Mouse (Mus musculus): ENCODE data around the gene Xpnpep1. TPM values are rescaled to one million over a fixed set of nuclear protein-coding genes. Genes with fewer than 3 reads are reported as not detected.

Gene Xpnpep1
- 10 to 100 TPM; 52.6 to 57.3 TPM for total RNA-seq (2021)
- long read RNA-seq, experiment 1, full-length matches to known transcripts, result 21 of 66 reads
- long read RNA-seq, experiment 1, partial matches to known transcripts, result 2 of 66 reads
- long read RNA-seq, experiment 1, other reads (novel, unspliced or antisense), result 43 of 66 reads
- long read RNA-seq, experiment 2, full-length matches to known transcripts, result 33 of 98 reads
- long read RNA-seq, experiment 2, partial matches to known transcripts, result 5 of 98 reads
- long read RNA-seq, experiment 2, other reads (novel, unspliced or antisense), result 60 of 98 reads

DNA sequence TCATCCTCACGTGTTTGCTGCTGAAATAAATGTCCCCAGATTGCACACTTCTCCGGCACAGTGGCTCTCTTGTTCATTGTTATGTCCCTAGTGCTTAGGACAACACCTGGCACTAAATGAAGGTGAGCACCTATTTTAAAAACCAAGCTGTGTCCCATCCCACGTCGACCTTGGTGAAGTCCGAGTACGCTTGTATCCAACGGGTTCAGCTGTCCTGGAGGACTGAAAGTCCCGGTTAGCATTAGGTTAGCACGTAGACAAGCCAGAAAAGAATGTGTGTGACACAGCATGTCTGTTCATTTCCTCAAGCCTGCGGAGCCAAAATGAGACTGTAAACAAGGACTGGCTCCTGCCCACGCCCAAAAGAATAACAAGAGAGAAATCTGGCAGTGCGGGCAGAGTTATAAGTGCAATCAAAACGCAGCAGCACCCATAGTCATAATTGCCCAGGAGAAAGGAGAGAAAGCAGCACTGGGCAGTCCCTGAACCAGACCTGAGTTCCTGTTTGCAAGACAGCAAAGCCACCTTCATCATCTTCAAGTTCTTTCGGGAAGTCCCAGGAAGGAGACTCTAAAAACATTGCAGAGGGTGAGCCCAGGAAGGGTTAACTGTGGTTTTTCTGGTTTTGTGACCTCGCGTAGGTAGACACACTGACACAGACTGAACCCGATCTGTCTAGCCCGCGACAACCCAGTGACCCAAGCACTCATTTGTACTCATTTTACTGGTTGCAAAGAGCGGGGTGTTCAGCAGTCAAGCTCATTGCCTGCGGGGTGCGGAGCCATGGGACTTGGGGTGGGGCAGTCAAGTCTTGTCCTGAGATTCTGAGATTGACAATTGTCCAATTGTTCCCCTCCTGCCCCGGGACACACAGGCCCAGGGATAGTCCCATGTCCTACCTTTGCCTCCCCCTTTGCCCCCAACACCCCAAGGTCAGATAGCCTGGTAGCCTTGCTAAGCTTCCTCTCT is at the start of gene Xpnpep1:
TSS of gene Xpnpep1 (minus strand) at position 51 of the 969 bp plus-strand sequence.
- no peak for DNase-seq

DNA sequence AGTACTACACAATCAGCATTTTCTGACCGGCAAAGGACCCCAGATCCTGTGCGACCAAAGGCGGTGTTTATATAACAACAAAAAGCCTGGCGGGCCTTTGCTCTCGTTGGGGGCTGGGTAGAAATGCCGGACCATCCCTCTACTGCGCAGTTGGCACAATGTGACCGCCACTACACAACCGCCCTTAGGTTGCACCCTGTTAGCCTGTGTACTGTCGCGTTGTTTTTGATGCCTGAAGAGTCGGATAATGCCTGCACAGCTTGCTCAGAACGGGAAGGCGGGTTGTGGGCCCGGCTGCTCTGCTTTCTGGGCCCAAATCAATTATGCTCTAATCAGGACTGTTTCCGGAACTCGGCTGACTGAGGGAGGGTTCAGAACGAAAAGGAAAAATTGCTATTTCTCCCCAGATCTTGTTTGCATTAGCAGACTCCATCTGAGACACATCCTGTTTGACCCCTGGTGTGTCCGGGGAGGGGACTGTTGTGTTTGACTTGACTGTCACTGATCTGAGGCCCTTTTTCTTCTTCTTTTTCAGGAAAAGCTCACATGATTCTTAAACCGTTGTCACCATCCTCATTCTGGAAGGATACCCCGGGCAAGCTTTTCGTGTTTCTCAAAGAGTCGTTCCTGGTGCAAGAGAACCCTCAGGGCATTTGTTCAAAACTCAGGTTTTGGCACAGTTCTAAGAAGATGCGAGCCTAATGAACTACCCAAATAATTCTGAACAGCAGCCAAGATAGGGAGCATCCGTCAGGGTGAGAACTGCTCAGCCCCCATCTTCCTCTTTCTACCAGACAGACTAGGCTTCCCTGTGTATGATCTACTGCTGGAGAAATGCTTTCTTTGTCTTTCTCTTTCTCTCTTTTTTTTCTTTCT is 47.5 kb upstream of the Xpnpep1 start:
- DNase-seq, result no peak

DNA sequence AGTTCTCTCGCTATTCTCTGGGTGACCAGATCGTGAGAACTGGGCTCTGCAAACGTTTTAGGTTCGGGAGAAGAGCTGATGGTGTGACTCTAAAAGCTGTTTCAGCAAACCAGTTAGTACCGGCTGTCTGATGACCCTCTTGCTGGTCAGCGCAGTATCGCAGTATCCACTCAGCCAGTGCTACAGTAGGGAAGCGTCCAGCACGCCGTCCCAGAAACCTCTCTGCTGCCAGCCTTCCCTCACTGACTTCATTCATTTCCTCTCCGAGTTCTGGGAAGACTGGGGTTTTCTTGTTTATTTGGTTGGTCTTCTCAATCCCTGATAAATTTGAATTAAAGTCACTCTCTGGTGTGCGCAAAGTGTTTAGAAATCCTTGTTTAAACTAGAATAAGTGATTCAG is 46.8 kb upstream of the Xpnpep1 start:
- no peak for DNase-seq

DNA sequence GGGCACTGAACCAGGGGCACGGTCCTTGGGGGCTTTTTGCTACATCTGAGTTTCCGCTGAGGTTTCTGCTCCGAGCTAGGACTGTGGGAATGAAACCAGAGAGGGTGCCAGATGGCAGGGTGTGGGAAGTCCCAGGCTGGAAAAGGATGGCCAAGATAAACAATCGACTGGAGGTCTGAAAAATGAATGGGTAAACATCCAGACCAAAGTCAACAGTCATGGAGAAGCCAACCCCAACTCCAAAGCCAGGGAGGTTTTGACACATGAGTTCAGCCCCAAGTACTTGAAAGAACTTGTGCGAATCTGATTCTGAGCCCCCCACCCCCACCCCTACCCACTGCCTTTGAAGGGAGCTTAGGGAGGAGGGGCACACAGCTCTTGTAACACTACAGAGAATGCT is 44.7 kb upstream of the Xpnpep1 start:
- DNase-seq, result peak; percentile 28

DNA sequence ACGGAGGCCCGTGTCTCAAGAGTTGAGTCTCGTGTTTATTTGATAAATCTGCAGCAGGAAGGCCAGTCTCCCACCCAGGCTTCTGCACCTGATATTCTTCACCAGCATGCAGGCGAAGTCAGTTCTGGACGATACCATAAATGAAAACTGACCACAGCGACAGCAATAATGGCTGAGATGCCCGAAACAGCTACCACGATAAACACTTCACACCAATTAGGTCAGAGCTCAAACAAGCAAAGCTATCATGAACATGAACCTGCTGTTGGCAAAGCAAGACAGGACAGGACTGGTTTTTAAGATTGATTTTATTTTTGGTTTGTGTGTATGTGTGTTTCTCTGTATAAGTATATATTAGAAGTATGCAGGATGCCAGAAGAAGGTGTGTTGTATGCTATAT is 42.8 kb upstream of the Xpnpep1 start:
- DNase-seq, result no peak

DNA sequence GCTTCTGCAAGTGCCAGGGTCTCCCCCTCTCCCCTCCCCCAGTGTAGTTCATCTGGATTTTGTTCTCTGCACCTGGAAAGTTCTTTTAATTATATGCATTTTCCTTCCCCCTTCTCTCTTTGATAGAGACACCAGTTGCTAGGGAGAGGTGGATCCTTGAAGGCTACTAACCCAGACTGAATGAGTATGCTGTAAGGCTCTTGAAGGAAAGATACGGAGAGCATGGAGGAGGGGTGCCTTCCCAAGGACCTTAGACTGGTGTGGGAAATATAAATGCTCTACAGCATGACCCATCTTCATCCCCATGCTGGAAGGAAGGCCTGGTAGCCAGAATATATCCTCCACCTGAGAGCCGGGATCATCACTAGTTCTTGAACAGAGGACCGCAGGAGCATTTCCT is 41.3 kb upstream of the Xpnpep1 start:
- DNase-seq, result no peak

DNA sequence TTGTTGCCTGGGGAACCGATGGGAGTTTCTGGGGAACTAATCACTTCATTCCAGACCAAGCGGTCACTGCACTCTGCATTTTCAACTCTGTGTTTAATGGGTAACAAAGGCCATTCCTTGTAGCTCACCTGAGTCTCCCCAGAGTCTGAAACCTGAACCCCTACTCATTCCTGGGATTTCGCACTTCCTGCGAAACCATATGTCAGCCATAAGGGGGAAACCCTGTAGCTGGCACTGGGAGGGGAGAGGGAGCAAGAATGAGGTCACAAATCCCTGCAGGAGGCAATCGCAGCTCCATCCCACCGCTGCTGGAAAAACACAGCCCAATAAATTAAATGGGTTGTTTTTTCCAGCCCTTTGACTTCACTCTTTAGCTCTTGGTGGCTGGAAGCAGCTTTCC is 40.9 kb upstream of the Xpnpep1 start:
- DNase-seq, result peak; percentile 19

DNA sequence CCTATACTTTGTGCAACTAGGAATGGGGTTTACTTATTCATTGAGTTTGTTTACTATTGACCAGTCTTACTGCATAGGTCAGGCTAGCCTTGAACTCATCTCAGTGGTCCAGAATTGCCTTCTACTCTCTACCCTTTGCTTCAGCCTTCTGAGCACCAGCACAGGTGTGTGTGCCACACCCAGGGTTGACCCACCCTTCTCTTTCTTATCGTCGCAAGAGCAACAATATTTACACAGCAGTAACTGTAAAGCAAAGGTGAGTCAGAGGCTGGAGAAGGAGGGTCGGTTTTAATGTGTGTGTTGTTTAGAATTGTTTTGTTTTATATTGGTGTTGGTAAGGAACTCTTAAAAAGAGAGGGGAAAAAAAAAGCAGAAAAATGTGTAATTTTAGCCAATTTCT is 40.5 kb upstream of the Xpnpep1 start:
- no peak for DNase-seq

DNA sequence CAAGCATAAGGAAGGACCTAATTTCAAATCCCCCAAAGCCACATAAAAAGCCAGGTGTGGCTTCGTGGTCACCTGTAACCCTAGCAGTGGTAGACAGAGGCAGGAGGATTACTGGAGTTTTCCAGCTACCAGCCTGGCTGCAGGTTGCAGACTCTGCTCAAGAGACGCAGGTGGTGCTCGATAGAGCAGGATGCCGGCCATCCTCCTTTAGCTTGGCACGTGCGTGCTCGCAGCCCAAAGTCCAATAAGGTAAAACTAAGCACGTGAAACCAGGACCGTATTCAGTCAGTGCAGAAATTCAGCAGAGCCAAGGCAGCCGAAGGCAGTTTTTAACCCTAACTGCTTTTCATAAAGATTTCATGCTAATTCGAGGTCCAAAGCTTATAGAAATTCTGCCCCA is 40.0 kb upstream of the Xpnpep1 start:
- DNase-seq, result no peak

DNA sequence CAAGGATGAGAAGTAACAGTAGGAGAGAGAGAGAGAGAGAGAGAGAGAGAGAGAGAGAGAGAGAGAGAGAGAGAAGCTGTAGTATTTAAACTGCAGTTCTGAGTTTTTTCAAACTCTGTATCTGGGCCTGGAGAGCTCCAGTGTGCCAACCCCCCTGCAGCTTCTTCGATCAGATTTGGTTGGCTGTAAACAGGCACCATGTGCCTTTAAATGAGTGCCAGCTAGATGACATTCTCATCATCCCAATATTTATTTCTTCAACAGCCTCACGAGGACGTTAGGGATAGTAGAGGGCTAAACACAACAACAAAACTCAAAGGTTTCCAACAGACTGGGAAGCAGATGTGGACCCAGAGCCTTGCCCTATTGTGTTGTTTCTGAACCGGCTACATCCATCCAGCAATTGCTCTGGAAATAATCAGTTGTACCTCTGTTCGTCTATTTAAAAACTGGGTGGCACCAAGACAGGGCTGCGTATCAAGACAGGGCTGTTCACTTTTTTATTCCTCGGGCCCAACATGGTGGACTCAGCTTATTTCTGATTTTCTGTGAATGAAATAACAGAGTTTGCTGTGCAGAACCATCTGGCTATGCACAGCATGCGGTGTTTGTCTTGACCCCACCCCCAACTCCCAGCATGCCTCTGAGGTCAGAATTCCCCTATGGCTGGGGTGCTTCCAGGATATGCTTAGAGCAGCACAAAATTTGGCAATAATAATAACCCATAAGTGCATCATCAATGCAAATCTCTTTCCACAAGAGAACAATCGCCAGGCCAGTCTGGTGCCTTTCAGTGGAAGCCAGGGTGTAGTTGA is 38.5 kb upstream of the Xpnpep1 start:
- DNase-seq, result no peak

DNA sequence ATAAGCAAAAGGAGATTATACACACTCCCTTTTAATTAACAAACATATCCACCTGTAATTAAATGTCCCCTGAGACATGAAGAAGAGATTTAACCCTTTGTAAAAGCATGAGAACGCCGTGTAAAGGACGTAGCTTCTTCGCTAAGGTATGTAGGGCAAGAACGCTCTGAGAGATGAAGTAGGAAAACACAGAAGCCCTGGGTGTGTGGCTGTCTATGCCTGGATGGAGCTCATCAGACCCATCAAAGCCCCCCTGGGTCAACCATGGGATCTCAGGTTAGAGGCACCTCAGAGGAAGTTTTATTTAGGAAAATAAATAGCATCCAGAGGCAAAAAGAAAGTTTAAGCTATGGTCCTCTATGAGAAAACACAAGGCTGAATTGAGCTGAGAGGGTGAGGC is 37.3 kb upstream of the Xpnpep1 start:
- DNase-seq, result no peak

DNA sequence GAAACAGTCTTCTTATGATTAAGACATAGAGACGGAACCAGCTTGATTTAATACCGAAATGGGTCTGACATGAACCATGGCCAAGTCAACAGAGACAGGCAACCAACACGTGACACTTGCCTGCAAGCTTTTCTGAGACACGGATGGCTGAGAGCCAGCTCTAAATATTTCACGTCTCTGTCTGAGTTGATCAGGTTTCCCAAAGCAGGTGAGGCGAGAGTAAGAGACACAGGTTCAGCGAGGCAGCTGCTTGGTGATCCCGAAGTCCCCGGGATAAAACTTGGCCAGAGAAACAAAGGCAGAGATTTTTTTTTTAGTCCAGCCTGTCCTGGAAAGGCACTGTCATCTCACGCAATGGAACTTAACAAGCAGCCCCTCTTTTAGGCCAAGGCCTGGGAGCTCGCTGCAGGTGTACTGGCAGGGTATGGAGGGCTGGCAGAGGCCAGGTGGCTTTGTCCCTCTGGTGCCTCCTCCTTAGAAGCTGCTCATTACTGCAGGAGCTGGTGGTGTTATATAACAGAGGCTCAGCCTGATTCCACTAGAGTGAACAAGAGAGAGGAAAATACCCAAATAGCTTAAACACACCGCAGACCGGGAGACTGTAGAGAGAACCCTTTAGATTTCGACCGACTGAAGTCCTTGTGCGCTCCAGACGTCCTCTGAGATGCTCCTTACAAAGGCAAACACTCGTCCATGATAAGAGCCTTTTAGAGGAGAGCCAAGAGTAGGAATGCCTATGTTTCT is 36.4 kb upstream of the Xpnpep1 start:
- peak; percentile 37 for DNase-seq

DNA sequence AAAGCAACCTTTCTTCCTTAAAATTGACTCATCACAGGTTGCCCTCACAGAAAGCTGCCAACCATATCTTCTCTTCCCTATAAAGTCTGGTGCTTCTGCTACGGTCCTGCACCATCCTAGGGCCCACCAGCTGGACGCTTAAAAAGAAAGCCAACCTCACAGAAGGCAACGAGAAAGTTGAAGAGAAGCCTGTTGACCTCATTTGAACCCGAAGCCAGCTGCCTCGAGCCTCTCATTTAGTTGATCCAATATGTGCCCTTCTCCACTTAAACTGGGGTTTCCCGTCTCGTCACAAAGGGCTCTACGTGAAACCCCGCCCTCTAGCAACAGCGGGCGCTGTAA is 35.9 kb upstream of the Xpnpep1 start:
- DNase-seq, result peak; percentile 23

DNA sequence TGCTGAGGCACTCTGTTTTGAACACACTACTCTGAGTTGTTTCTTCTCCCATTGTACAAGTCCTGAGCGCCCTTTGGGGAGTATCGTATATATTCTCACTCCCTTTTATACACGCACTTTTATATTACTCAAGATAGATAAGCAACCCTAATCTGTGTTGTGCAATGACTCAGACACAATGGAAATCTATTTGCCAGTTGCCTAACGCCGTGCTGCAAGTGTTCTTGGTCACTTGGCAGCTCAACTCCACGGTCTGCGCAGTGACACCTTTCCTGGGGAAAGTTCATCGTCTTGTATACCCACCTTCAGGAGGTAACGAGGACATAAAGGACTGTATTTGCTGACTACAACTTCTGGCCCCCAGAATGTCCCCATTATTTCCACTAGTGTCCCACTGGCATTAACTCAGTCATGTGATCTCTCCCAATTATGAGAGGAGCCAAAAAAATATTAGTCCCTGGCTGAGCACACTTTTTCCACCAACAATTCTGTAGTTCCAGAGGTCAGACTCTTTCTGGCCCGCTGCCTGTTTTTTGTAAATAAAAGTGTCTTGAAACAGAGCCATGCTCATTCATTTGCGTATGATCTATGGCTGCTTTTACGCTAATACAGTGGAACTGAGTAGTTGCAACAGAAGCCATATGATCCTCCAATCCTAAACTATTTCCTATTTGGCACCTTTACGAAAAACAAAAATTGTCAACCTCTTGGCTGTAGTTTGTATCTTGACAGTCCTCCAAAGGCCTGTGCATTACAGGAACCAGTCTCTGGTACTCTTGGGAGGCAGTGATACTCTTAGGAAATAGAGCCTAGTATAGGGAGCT is 35.1 kb upstream of the Xpnpep1 start:
- no peak for DNase-seq

DNA sequence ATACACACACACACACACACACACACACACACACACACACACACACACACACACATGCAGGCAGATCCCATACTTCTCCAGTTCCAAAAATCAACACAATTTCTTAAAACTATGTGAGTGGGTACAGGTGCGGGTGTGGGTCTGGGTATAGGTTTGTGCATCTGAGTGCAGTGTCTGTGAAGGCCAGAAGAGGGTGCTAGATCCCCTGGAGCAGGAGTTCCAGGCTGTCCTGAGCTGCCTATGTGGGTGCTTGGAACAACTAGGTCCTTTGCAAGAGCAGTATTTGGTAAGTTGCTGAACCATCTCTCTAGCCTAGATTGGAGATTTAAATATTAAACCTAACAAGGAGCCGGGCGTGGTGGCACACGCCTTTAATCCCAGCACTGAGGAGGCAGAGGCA is 33.5 kb upstream of the Xpnpep1 start:
- DNase-seq, result no peak

DNA sequence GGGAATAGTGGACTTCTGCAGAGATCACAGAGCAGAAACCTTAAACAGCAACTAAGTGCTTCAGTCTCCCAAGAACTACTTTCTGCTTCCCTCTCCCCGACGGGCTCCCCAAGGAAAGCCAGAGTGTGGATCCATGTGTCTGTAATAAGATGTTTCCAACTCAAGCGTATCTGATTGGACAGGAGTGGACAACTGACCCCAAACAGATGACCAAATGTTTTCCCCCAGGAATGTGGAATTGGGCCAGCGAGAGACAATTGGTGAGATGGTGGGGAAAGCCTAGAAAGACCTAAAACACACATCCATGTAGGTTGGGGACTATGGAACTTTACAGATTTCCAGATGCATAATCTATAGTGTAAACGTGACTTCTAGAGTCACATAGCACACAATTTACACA is 32.4 kb upstream of the Xpnpep1 start:
- no peak for DNase-seq

DNA sequence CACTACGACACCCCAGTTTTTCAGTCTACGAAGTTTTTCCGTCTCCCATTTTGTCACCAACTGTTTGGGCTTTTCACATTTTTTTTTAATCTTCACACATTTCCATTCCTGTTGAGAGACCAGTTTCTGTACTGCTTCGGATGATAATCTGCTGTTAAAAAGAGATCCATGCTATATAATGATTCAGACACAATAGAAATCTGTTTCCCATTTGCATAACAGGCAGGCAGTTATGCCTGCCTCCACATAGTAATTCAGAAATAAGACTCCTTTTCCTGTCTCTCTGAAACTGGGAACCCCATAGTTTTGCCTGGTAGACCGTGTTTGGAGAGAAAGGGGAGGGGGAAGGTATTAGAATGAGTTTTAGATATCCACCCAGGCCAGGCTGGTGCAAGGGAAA is 31.6 kb upstream of the Xpnpep1 start:
- no peak for DNase-seq

DNA sequence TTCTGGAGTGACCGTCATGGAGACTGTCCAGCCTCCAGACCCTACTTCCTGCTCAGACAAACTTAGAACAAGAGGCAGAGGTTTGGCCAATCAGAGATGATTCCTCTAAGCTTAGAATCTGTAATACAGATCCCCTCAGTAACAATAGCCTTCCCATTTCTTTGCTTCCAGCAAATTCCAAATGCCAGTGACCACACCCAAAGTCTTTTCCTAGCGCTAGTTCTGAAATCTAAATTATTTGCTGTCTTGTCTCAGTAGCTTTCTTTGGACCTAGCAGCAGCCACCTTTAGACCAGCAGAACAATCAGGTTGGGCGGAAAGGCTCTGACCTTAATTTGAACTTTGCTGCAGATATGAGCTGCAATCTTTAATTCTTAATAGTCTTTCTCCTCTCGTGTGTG is 30.9 kb upstream of the Xpnpep1 start:
- no peak for DNase-seq

DNA sequence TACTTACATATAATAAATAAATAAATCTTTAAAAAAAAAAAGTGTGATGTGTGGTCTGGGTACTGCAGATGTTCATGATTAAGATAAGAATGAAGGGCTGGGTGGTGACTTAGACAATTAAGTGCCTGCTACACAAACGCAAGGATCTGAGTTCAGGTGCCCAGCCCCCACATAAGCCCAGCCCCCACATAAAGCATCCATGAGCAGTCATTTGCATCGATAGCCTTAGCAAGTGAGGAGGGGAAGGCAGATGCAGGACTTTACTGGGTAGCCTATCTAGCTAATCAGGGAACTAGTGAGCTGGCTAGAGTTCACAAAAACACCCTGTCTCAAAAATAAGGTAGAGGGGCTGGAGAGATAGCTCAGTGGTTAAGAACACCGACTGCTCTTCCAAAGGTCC is 29.4 kb upstream of the Xpnpep1 start:
- DNase-seq, result no peak

DNA sequence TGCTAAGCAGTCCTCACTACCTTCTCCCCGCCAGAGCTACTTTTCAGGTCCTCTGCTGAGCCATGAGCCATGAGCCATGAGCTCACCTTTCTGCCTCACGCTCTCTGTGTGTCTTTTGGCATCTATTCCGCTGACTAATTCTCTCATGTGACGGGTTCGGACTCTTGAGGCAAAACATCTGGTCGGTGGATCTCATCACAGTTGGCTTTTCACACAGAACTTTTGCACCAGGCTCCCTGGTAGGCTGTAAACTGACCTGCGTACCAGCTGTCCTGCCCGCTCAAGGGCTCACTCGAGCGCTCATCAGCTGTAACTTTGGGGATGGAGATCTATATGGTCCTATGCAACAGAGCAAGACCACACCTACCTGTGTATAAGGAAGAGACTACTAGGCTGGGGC is 26.9 kb upstream of the Xpnpep1 start:
- peak; percentile 67 for DNase-seq
